8 mouse cellular contexts compared by ENCODE assay signal in the genomic region with DNA sequence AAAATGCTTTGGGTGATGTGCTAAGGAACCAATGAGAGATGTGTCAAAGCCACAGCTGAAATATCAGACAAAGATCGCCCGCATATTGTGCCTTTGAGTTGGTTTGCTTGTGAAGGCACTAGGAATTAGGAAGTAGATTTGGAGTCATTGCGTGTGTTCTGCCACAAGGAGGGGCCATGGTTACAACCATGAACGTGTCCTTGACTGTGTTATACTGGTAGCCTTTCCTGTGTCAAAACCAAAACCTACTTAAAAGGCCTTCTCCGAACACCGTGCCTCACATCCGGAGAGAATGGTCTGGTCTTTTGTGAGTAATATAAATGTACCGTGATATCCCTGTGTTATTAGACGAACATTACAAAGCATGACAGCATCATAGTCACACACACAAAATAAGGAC.
A peak's percentile ranks its signal among the peaks of the same experiment; 100 is the strongest.
DNase-seq lines count a peak whose midpoint lies in the region; ATAC-seq and TF ChIP-seq lines count a peak whose summit lies in the region.

No protein-coding gene starts in this region.

- H3K79me2 ChIP-seq in liver, adult 2 months (ENCODE audit: control insufficient read depth, insufficient read depth, low read length) = no peaks in the 10 kb centered on the region

- no peaks in the 10 kb centered on the region for H3K4me1 ChIP-seq in liver, adult 2 months (ENCODE audit: control insufficient read depth, insufficient read depth, low read length)
- peaks cover 18% of the 10 kb centered on the region for H3K4me1 ChIP-seq in forebrain, embryonic 15.5 days
- no peaks in the 10 kb centered on the region for H3K4me1 ChIP-seq in lung, postnatal 0 days (ENCODE audit: insufficient read depth, low read depth, low read length)

- no peaks in the 10 kb centered on the region for H3K36me3 ChIP-seq in liver, adult 2 months (ENCODE audit: control insufficient read depth, insufficient read depth, low read length)
- H3K36me3 ChIP-seq in forebrain, embryonic 15.5 days = no peaks in the 10 kb centered on the region
- H3K36me3 ChIP-seq in lung, postnatal 0 days (ENCODE audit: insufficient read depth, low read length) = no peaks in the 10 kb centered on the region

- H3K4me2 ChIP-seq in forebrain, embryonic 15.5 days (replicated peaks) = peak overlapping the region; percentile 30
- H3K4me2 ChIP-seq in lung, postnatal 0 days (replicated peaks; ENCODE audit: low read depth, low read length) = no peak overlapping the region

- H3K27ac ChIP-seq in liver, adult 2 months (replicated peaks; ENCODE audit: insufficient read depth, low read depth, low read length) = no peak overlapping the region
- H3K27ac ChIP-seq in forebrain, embryonic 15.5 days (replicated peaks) = no peak overlapping the region
- no peak overlapping the region for H3K27ac ChIP-seq in lung, postnatal 0 days (ENCODE audit: low read length)

- ATAC-seq in forebrain, embryonic 15.5 days (replicated peaks) = peak; percentile 88
- ATAC-seq in lung, postnatal 0 days = no peak

- TF ChIP-seq CTCF in liver, adult 2 months (IDR thresholded peaks at IDR 0.05; ENCODE audit: low read depth, low read length) = no peak
- peak; percentile 67 for TF ChIP-seq CTCF in lung, postnatal 0 days (IDR thresholded peaks at IDR 0.05)

- peak; percentile 3 for DNase-seq in liver, adult 2 months (ENCODE audit: extremely low read depth, low read depth, low spot score)
- DNase-seq in liver = no peak
- peak; percentile 4 for DNase-seq in cerebellum, adult 11-12 months
- peak; percentile 17 to 40 for DNase-seq in kidney, postnatal 25 days
- peak; percentile 39 for DNase-seq in lung, postnatal 0 days (ENCODE audit: low spot score)
- peak; percentile 20 to 22 for DNase-seq in right cerebral cortex, postnatal 36 days (ENCODE audit: low spot score in 2 of 2)
- DNase-seq in T-cell, adult 2 months (ENCODE audit: low spot score) = no peak

- TF ChIP-seq EP300 in lung, postnatal 0 days (IDR thresholded peaks at IDR 0.05) = no peak

- no peaks in the 10 kb centered on the region for H3K9me3 ChIP-seq in forebrain, embryonic 15.5 days
- H3K9me3 ChIP-seq in lung, postnatal 0 days (ENCODE audit: low read length) = no peaks in the 10 kb centered on the region

- H3K27me3 ChIP-seq in liver, adult 2 months (ENCODE audit: control insufficient read depth, insufficient read depth, low read length) = no peaks in the 10 kb centered on the region
- H3K27me3 ChIP-seq in forebrain, embryonic 15.5 days = no peaks in the 10 kb centered on the region; the same call in 1 of the 2 replicates
- no peaks in the 10 kb centered on the region for H3K27me3 ChIP-seq in lung, postnatal 0 days (replicated peaks; ENCODE audit: insufficient read depth, low read length)

- 55% methylated on average over 9 of the region's 9 CpGs for WGBS in liver, adult 2 months
- WGBS in forebrain, embryonic 15.5 days = 14% methylated on average over 9 of the region's 9 CpGs
- 47% methylated on average over 9 of the region's 9 CpGs for WGBS in lung, postnatal 0 days

- H3K4me3 ChIP-seq in liver, adult 2 months (ENCODE audit: insufficient read depth, low read depth, low read length) = no peak overlapping the region
- no peak overlapping the region for H3K4me3 ChIP-seq in forebrain, embryonic 15.5 days
- no peak overlapping the region for H3K4me3 ChIP-seq in lung, postnatal 0 days (ENCODE audit: low read depth, low read length)

- H3K9ac ChIP-seq in liver, adult 2 months (ENCODE audit: low read depth, low read length) = no peak overlapping the region
- no peak overlapping the region for H3K9ac ChIP-seq in forebrain, embryonic 15.5 days (replicated peaks)
- no peak overlapping the region for H3K9ac ChIP-seq in lung, postnatal 0 days (replicated peaks; ENCODE audit: low read depth)

- no peak for TF ChIP-seq POLR2A in liver, adult 2 months (IDR thresholded peaks at IDR 0.05; ENCODE audit: extremely low read depth, insufficient read depth, low read length)

Comparison
In these comparisons a context has a peak if more than half of its experiments do, and no peak if none do; other contexts are left out.
1. DNase-seq: peak in liver, adult 2 months (single experiment), cerebellum, adult 11-12 months (single experiment), kidney, postnatal 25 days (2 of 2), lung, postnatal 0 days (single experiment) and right cerebral cortex, postnatal 36 days (2 of 2); none in liver (single experiment) and T-cell, adult 2 months (single experiment).